Mouse (Mus musculus) spleen, adult 2 months (tissue): Measurements from ENCODE around the gene Hk1. TPM values are rescaled to one million over a fixed set of nuclear protein-coding genes. Genes with fewer than 3 reads are reported as not detected.

Source experiments
- DNase-seq, 2 experiments: peaks; one replicate each; pipeline versions ENCODE4 v3.0.0 to v3.0.0-alpha.2; 2012 to 2021; ENCODE audit warnings: low spot score in 2 of 2, low read depth in 1 of 2
- H3K27ac ChIP-seq: fragments of 200-500 bp; 2 replicates; pipeline ENCODE4 v1.5.1; 2012; ENCODE audit warnings: low read length, inconsistent platforms; ENCODE audit not compliant: insufficient read depth
- H3K27me3 ChIP-seq: fragments of 200-500 bp; 2 replicates; pipeline ENCODE4 v1.6.1; 2012; ENCODE audit warnings: mild to moderate bottlenecking, moderate library complexity, low read length, inconsistent platforms; ENCODE audit not compliant: control insufficient read depth, insufficient read depth
- H3K36me3 ChIP-seq: fragments of 200-500 bp; 2 replicates; pipeline ENCODE4 v1.6.1; 2012; ENCODE audit warnings: mild to moderate bottlenecking, low read length, inconsistent platforms; ENCODE audit not compliant: control insufficient read depth, insufficient read depth
- H3K4me1 ChIP-seq: fragments of 200-500 bp; 2 replicates; pipeline ENCODE4 v1.6.1; 2011; ENCODE audit warnings: inconsistent platforms; ENCODE audit not compliant: control insufficient read depth, insufficient read depth, insufficient read length
- H3K4me3 ChIP-seq: fragments of 200-500 bp; 2 replicates; pipeline ENCODE4 v1.5.1; 2011; ENCODE audit warnings: mild to moderate bottlenecking, inconsistent platforms; ENCODE audit not compliant: insufficient read depth, insufficient read length; ENCODE audit errors: extremely low read depth
- CTCF ChIP-seq: fragments of 200-500 bp; IDR thresholded peaks from 2 replicates; pipeline ENCODE4 v1.5.1; 2011; ENCODE audit warnings: mild to moderate bottlenecking, inconsistent platforms; ENCODE audit not compliant: insufficient read depth, insufficient read length, insufficient replicate concordance; ENCODE audit errors: extremely low read depth
- POLR2A ChIP-seq: fragments of 200-500 bp; IDR thresholded peaks from 2 replicates; pipeline ENCODE4 v1.6.1; 2011; ENCODE audit warnings: low read depth, low read length, inconsistent platforms
- WGBS: fragments of 180-500 bp; shearing (Covaris S2); methylation state at CpG from one replicate; pipeline ENCODE4 v1.1.7; 2018; 5-methylcytosine and 5-hydroxymethylcytosine counted together
- polyA plus RNA-seq: library from polyadenylated mRNA; depleted of rRNA; stranded (reverse); fragments of >200 nt; gene quantifications from 2 replicates; pipeline ENCODE4 v1.2.3, GENCODE M21; 2012

Gene Hk1
- polyA plus RNA-seq, 1 experiment: 31.0 TPM

- H3K4me3 ChIP-seq: no peak overlapping the region
- no peaks in the 10 kb centered on the region for H3K27me3 ChIP-seq
- 82% methylated on average over 3 of the region's 3 CpGs for WGBS
- no peak for DNase-seq
- H3K27ac ChIP-seq: no peak overlapping the region
- no peak for TF ChIP-seq CTCF
- TF ChIP-seq POLR2A: no peak
- H3K4me1 ChIP-seq: no peaks in the 10 kb centered on the region; the same call in 1 of the 2 replicates
- H3K36me3 ChIP-seq: no peaks in the 10 kb centered on the region
These were observed 141.0 kb downstream of the Hk1 start for GRCm38 (mm10) chr10:62238688-62239087.

GRCm38 (mm10) chr10:62237205-62237604 lies 142.5 kb downstream of the Hk1 start:
- Histone ChIP-seq H3K4me3 (no peak overlapping the region), H3K36me3 (no peaks in the 10 kb centered on the region), H3K27me3 (no peaks in the 10 kb centered on the region), H3K4me1 (no peaks in the 10 kb centered on the region; the same call in 1 of the 2 replicates), H3K27ac (no peak overlapping the region)
- TF ChIP-seq CTCF: no peak
- no peak for TF ChIP-seq POLR2A
- WGBS: 64% methylated on average over 10 of the region's 10 CpGs
- no peak for DNase-seq

GRCm38 (mm10) chr10:62236165-62236564 lies 143.5 kb downstream of the Hk1 start:
- H3K27ac ChIP-seq: no peak overlapping the region
- 93% methylated on average over 6 of the region's 6 CpGs for WGBS

GRCm38 (mm10) chr10:62231811-62232210 lies 147.9 kb downstream of the Hk1 start:
- H3K4me1 ChIP-seq: no peaks in the 10 kb centered on the region
- TF ChIP-seq POLR2A (no peak), CTCF (no peak)
- 93% methylated on average over 3 of the region's 3 CpGs for WGBS
- DNase-seq: no peak
- H3K36me3 ChIP-seq: no peaks in the 10 kb centered on the region
- peaks cover 5% of the 10 kb centered on the region for H3K27me3 ChIP-seq
- H3K4me3 ChIP-seq: no peak overlapping the region
- 0 out of 2 replicates have a peak overlapping the region, but pooled peaks have one; percentile 59 for H3K27ac ChIP-seq

More at GRCm38 (mm10) chr10:62236165-62236564, 143.5 kb downstream of the Hk1 start:
- no peak for TF ChIP-seq POLR2A
- no peak for TF ChIP-seq CTCF
- Histone ChIP-seq H3K4me3 (no peak overlapping the region), H3K36me3 (no peaks in the 10 kb centered on the region), H3K4me1 (no peaks in the 10 kb centered on the region; the same call in 1 of the 2 replicates), H3K27me3 (peaks cover 1% of the 10 kb centered on the region; the same call in 1 of the 2 replicates)
- no peak for DNase-seq

GRCm38 (mm10) chr10:62231395-62231732 lies 148.3 kb downstream of the Hk1 start:
- WGBS: 8% methylated on average over 13 of the region's 13 CpGs
- Histone ChIP-seq H3K36me3 (no peaks in the 10 kb centered on the region), H3K4me1 (no peaks in the 10 kb centered on the region), H3K27me3 (peaks cover 5% of the 10 kb centered on the region), H3K27ac (peak overlapping the region; percentile 59; the same call in 1 of the 2 replicates), H3K4me3 (peak overlapping the region; percentile 57; the same call in 1 of the 2 replicates)
- TF ChIP-seq POLR2A: no peak
- no peak for TF ChIP-seq CTCF
- no peak for DNase-seq

- peak; percentile 7 to 73 for DNase-seq
- no peaks in the 10 kb centered on the region for H3K4me1 ChIP-seq
- H3K27me3 ChIP-seq: peaks cover 5% of the 10 kb centered on the region
- H3K4me3 ChIP-seq: peak within 1 kb of the TSS; percentile 57
- H3K27ac ChIP-seq: peak within 1 kb of the TSS; percentile 59; the same call in 1 of the 2 replicates
- TF ChIP-seq CTCF (no peak), POLR2A (no peak; the same call in 1 of the 2 replicates)
- no peaks in the 10 kb centered on the region for H3K36me3 ChIP-seq
- 2% methylated on average over 59 of the region's 59 CpGs for WGBS
These were observed 148.9 kb downstream of the Hk1 start, which contains the start of gene Tspan15 for GRCm38 (mm10) chr10:62230708-62231394. TSS of gene Tspan15 (minus strand) at chr10:62231251.

- TF ChIP-seq POLR2A (no peak), CTCF (no peak)
- 71% methylated on average over 6 of the region's 6 CpGs for WGBS
- no peak overlapping the region for H3K4me3 ChIP-seq
- peaks cover 5% of the 10 kb centered on the region for H3K27me3 ChIP-seq
- H3K36me3 ChIP-seq: no peaks in the 10 kb centered on the region
- no peak overlapping the region for H3K27ac ChIP-seq
- no peaks in the 10 kb centered on the region for H3K4me1 ChIP-seq
- no peak for DNase-seq
These were observed 151.6 kb downstream of the Hk1 start for GRCm38 (mm10) chr10:62228126-62228525.
